Mouse (Mus musculus): ENCODE measurements around the gene Mnat1. TPM values are rescaled to one million over a fixed set of nuclear protein-coding genes. Genes with fewer than 3 reads are reported as not detected.

The Mnat1 gene
- polyA plus RNA-seq, 1 experiment, result 15.9 TPM

GRCm38 (mm10) chr12:73218632-73219031, 95.1 kb downstream of the Mnat1 start:
- DNase-seq, result no peak
- TF ChIP-seq POLR2A (IDR thresholded peaks at IDR 0.05; ENCODE audit: borderline replicate concordance, insufficient read depth, low read length), result no peak
- TF ChIP-seq CTCF (IDR thresholded peaks at IDR 0.05; ENCODE audit: borderline replicate concordance, insufficient read depth, low read depth, low read length), result peak; percentile 14; the same call in 1 of the 2 replicates
- WGBS, result 85% methylated on average over 5 of the region's 5 CpGs
- Histone ChIP-seq H3K27ac (ENCODE audit: insufficient read depth, low read length) (no peak overlapping the region), H3K4me1 (ENCODE audit: control insufficient read depth, insufficient read depth, low read length) (no peaks in the 10 kb centered on the region), H3K4me3 (replicated peaks; ENCODE audit: insufficient read depth, low read depth, low read length) (no peak overlapping the region), H3K27me3 (ENCODE audit: control insufficient read depth, insufficient read depth, low read length) (no peaks in the 10 kb centered on the region; the same call in 1 of the 2 replicates)

- TF ChIP-seq POLR2A (IDR thresholded peaks at IDR 0.05; ENCODE audit: borderline replicate concordance, insufficient read depth, low read length) (no peak), CTCF (IDR thresholded peaks at IDR 0.05; ENCODE audit: borderline replicate concordance, insufficient read depth, low read depth, low read length) (no peak)
- WGBS, result 93% methylated on average over 3 of the region's 3 CpGs
- Histone ChIP-seq H3K27me3 (ENCODE audit: control insufficient read depth, insufficient read depth, low read length) (no peaks in the 10 kb centered on the region; the same call in 1 of the 2 replicates), H3K4me1 (ENCODE audit: control insufficient read depth, insufficient read depth, low read length) (no peaks in the 10 kb centered on the region), H3K27ac (ENCODE audit: insufficient read depth, low read length) (no peak overlapping the region), H3K4me3 (replicated peaks; ENCODE audit: insufficient read depth, low read depth, low read length) (no peak overlapping the region)
- no peak for DNase-seq
These were observed 97.7 kb downstream of the Mnat1 start for GRCm38 (mm10) chr12:73221235-73221634.

- no peak for DNase-seq
- Histone ChIP-seq H3K4me1 (ENCODE audit: control insufficient read depth, insufficient read depth, low read length) (no peaks in the 10 kb centered on the region), H3K4me3 (replicated peaks; ENCODE audit: insufficient read depth, low read depth, low read length) (no peak overlapping the region), H3K27me3 (ENCODE audit: control insufficient read depth, insufficient read depth, low read length) (no peaks in the 10 kb centered on the region; the same call in 1 of the 2 replicates), H3K27ac (ENCODE audit: insufficient read depth, low read length) (no peak overlapping the region)
- WGBS, result 71% methylated on average over 6 of the region's 6 CpGs
- TF ChIP-seq POLR2A (IDR thresholded peaks at IDR 0.05; ENCODE audit: borderline replicate concordance, insufficient read depth, low read length) (no peak), CTCF (IDR thresholded peaks at IDR 0.05; ENCODE audit: borderline replicate concordance, insufficient read depth, low read depth, low read length) (no peak)
These were observed 100.4 kb downstream of the Mnat1 start for GRCm38 (mm10) chr12:73223872-73224271.

GRCm38 (mm10) chr12:73228427-73228826, 104.9 kb downstream of the Mnat1 start:
- TF ChIP-seq CTCF (IDR thresholded peaks at IDR 0.05; ENCODE audit: borderline replicate concordance, insufficient read depth, low read depth, low read length) (no peak), POLR2A (IDR thresholded peaks at IDR 0.05; ENCODE audit: borderline replicate concordance, insufficient read depth, low read length) (no peak)
- H3K4me1 ChIP-seq (ENCODE audit: control insufficient read depth, insufficient read depth, low read length), result no peaks in the 10 kb centered on the region
- DNase-seq, result no peak
- no peak overlapping the region for H3K27ac ChIP-seq (ENCODE audit: insufficient read depth, low read length)
- WGBS, result 98% methylated on average over 3 of the region's 3 CpGs
- no peaks in the 10 kb centered on the region for H3K27me3 ChIP-seq (ENCODE audit: control insufficient read depth, insufficient read depth, low read length)
- H3K4me3 ChIP-seq (replicated peaks; ENCODE audit: insufficient read depth, low read depth, low read length), result no peak overlapping the region

GRCm38 (mm10) chr12:73230196-73230595, 106.7 kb downstream of the Mnat1 start:
- no peak for DNase-seq
- Histone ChIP-seq H3K27ac (ENCODE audit: insufficient read depth, low read length) (no peak overlapping the region), H3K27me3 (ENCODE audit: control insufficient read depth, insufficient read depth, low read length) (no peaks in the 10 kb centered on the region), H3K4me1 (ENCODE audit: control insufficient read depth, insufficient read depth, low read length) (no peaks in the 10 kb centered on the region), H3K4me3 (replicated peaks; ENCODE audit: insufficient read depth, low read depth, low read length) (no peak overlapping the region)
- TF ChIP-seq POLR2A (IDR thresholded peaks at IDR 0.05; ENCODE audit: borderline replicate concordance, insufficient read depth, low read length), result no peak
- TF ChIP-seq CTCF (IDR thresholded peaks at IDR 0.05; ENCODE audit: borderline replicate concordance, insufficient read depth, low read depth, low read length), result no peak

- no peak for DNase-seq
- no peak overlapping the region for H3K4me3 ChIP-seq (replicated peaks; ENCODE audit: insufficient read depth, low read depth, low read length)
- H3K4me1 ChIP-seq (ENCODE audit: control insufficient read depth, insufficient read depth, low read length), result no peaks in the 10 kb centered on the region
- TF ChIP-seq POLR2A (IDR thresholded peaks at IDR 0.05; ENCODE audit: borderline replicate concordance, insufficient read depth, low read length) (no peak), CTCF (IDR thresholded peaks at IDR 0.05; ENCODE audit: borderline replicate concordance, insufficient read depth, low read depth, low read length) (no peak)
- no peak overlapping the region for H3K27ac ChIP-seq (ENCODE audit: insufficient read depth, low read length)
- no peaks in the 10 kb centered on the region for H3K27me3 ChIP-seq (ENCODE audit: control insufficient read depth, insufficient read depth, low read length)
These were observed 108.0 kb downstream of the Mnat1 start for GRCm38 (mm10) chr12:73231552-73231951.

- DNase-seq, result no peak
- no peaks in the 10 kb centered on the region for H3K27me3 ChIP-seq (ENCODE audit: control insufficient read depth, insufficient read depth, low read length)
- 58% methylated on average over 2 of the region's 2 CpGs for WGBS
- no peak overlapping the region for H3K4me3 ChIP-seq (replicated peaks; ENCODE audit: insufficient read depth, low read depth, low read length)
- H3K27ac ChIP-seq (ENCODE audit: insufficient read depth, low read length), result no peak overlapping the region
- H3K4me1 ChIP-seq (ENCODE audit: control insufficient read depth, insufficient read depth, low read length), result no peaks in the 10 kb centered on the region; the same call in 1 of the 2 replicates
- TF ChIP-seq CTCF (IDR thresholded peaks at IDR 0.05; ENCODE audit: borderline replicate concordance, insufficient read depth, low read depth, low read length), result no peak
- no peak for TF ChIP-seq POLR2A (IDR thresholded peaks at IDR 0.05; ENCODE audit: borderline replicate concordance, insufficient read depth, low read length)
These were observed 109.1 kb downstream of the Mnat1 start for GRCm38 (mm10) chr12:73232586-73232985.

- H3K27me3 ChIP-seq (ENCODE audit: control insufficient read depth, insufficient read depth, low read length), result no peaks in the 10 kb centered on the region
- no peak for TF ChIP-seq CTCF (IDR thresholded peaks at IDR 0.05; ENCODE audit: borderline replicate concordance, insufficient read depth, low read depth, low read length)
- no peak for TF ChIP-seq POLR2A (IDR thresholded peaks at IDR 0.05; ENCODE audit: borderline replicate concordance, insufficient read depth, low read length)
- no peak overlapping the region for H3K27ac ChIP-seq (ENCODE audit: insufficient read depth, low read length)
- WGBS, result 37% methylated on average over 10 of the region's 10 CpGs
- DNase-seq, result peak in 1 of 2 experiments; percentile 20
- H3K4me1 ChIP-seq (ENCODE audit: control insufficient read depth, insufficient read depth, low read length), result no peaks in the 10 kb centered on the region; the same call in 1 of the 2 replicates
- no peak overlapping the region for H3K4me3 ChIP-seq (replicated peaks; ENCODE audit: insufficient read depth, low read depth, low read length)
These were observed 118.4 kb downstream of the Mnat1 start for GRCm38 (mm10) chr12:73241960-73242359.

Data from cerebellum, adult 2 months (tissue).